Mouse (Mus musculus): ENCODE results near the gene Rnasek. TPM values are rescaled to one million over a fixed set of nuclear protein-coding genes. Genes with fewer than 3 reads are reported as not detected.

Rnasek gene
- polyA plus RNA-seq, 1 experiment = 485 TPM

- TF ChIP-seq CTCF (conservative IDR thresholded peaks at IDR 0.05; ENCODE audit: insufficient read depth, insufficient read length, low read depth, low read length) = peak; percentile 90
- no peak for TF ChIP-seq POLR2A (IDR thresholded peaks at IDR 0.05; ENCODE audit: low read depth, low read length)
- peak; percentile 93 for DNase-seq
- Histone ChIP-seq H3K4me1 (ENCODE audit: control insufficient read depth, insufficient read depth, low read length) (0 out of 2 replicates have a peak, but pooled peaks cover 2% of the 10 kb centered on the region), H3K27ac (ENCODE audit: insufficient read depth, low read depth, low read length) (no peak overlapping the region), H3K27me3 (replicated peaks; ENCODE audit: control insufficient read depth, insufficient read depth, low read length) (no peaks in the 10 kb centered on the region), H3K4me3 (ENCODE audit: insufficient read depth, low read depth, low read length) (no peak overlapping the region), H3K36me3 (ENCODE audit: control insufficient read depth, insufficient read depth, low read length) (no peaks in the 10 kb centered on the region)
- WGBS = 44% methylated on average over 5 of the region's 5 CpGs
Observed at GRCm38 (mm10) chr11:70201691-70202090, 38.0 kb downstream of the Rnasek start.

GRCm38 (mm10) chr11:70200036-70200608 lies 39.5 kb downstream of the Rnasek start:
- no peaks in the 10 kb centered on the region for H3K27me3 ChIP-seq (replicated peaks; ENCODE audit: control insufficient read depth, insufficient read depth, low read length)
- peak overlapping the region; percentile 54; the same call in 1 of the 2 replicates for H3K27ac ChIP-seq (ENCODE audit: insufficient read depth, low read depth, low read length)
- H3K4me3 ChIP-seq (ENCODE audit: insufficient read depth, low read depth, low read length) = no peak overlapping the region
- TF ChIP-seq POLR2A (IDR thresholded peaks at IDR 0.05; ENCODE audit: low read depth, low read length) (no peak), CTCF (conservative IDR thresholded peaks at IDR 0.05; ENCODE audit: insufficient read depth, insufficient read length, low read depth, low read length) (no peak)
- 0 out of 2 replicates have a peak, but pooled peaks cover 2% of the 10 kb centered on the region for H3K4me1 ChIP-seq (ENCODE audit: control insufficient read depth, insufficient read depth, low read length)
- DNase-seq = peak; percentile 38
- no peaks in the 10 kb centered on the region for H3K36me3 ChIP-seq (ENCODE audit: control insufficient read depth, insufficient read depth, low read length)
- 54% methylated on average over 5 of the region's 5 CpGs for WGBS

GRCm38 (mm10) chr11:70199107-70199506 lies 40.5 kb downstream of the Rnasek start:
- H3K36me3 ChIP-seq (ENCODE audit: control insufficient read depth, insufficient read depth, low read length) = no peaks in the 10 kb centered on the region
- H3K27ac ChIP-seq (ENCODE audit: insufficient read depth, low read depth, low read length) = peak overlapping the region; percentile 54; the same call in 1 of the 2 replicates
- TF ChIP-seq CTCF (conservative IDR thresholded peaks at IDR 0.05; ENCODE audit: insufficient read depth, insufficient read length, low read depth, low read length) (no peak), POLR2A (IDR thresholded peaks at IDR 0.05; ENCODE audit: low read depth, low read length) (no peak)
- DNase-seq = no peak
- peaks cover 4% of the 10 kb centered on the region; the same call in 1 of the 2 replicates for H3K4me1 ChIP-seq (ENCODE audit: control insufficient read depth, insufficient read depth, low read length)
- H3K4me3 ChIP-seq (ENCODE audit: insufficient read depth, low read depth, low read length) = no peak overlapping the region
- 74% methylated on average over 8 of the region's 8 CpGs for WGBS
- no peaks in the 10 kb centered on the region for H3K27me3 ChIP-seq (replicated peaks; ENCODE audit: control insufficient read depth, insufficient read depth, low read length)

GRCm38 (mm10) chr11:70198332-70198731 lies 41.3 kb downstream of the Rnasek start:
- Histone ChIP-seq H3K36me3 (ENCODE audit: control insufficient read depth, insufficient read depth, low read length) (no peaks in the 10 kb centered on the region), H3K4me3 (ENCODE audit: insufficient read depth, low read depth, low read length) (no peak overlapping the region), H3K27ac (ENCODE audit: insufficient read depth, low read depth, low read length) (no peak overlapping the region), H3K27me3 (replicated peaks; ENCODE audit: control insufficient read depth, insufficient read depth, low read length) (no peaks in the 10 kb centered on the region), H3K4me1 (ENCODE audit: control insufficient read depth, insufficient read depth, low read length) (peaks cover 10% of the 10 kb centered on the region; the same call in 1 of the 2 replicates)
- no peak for TF ChIP-seq POLR2A (IDR thresholded peaks at IDR 0.05; ENCODE audit: low read depth, low read length)
- TF ChIP-seq CTCF (conservative IDR thresholded peaks at IDR 0.05; ENCODE audit: insufficient read depth, insufficient read length, low read depth, low read length) = no peak
- DNase-seq = no peak
- WGBS = 78% methylated on average over 3 of the region's 3 CpGs

DNA sequence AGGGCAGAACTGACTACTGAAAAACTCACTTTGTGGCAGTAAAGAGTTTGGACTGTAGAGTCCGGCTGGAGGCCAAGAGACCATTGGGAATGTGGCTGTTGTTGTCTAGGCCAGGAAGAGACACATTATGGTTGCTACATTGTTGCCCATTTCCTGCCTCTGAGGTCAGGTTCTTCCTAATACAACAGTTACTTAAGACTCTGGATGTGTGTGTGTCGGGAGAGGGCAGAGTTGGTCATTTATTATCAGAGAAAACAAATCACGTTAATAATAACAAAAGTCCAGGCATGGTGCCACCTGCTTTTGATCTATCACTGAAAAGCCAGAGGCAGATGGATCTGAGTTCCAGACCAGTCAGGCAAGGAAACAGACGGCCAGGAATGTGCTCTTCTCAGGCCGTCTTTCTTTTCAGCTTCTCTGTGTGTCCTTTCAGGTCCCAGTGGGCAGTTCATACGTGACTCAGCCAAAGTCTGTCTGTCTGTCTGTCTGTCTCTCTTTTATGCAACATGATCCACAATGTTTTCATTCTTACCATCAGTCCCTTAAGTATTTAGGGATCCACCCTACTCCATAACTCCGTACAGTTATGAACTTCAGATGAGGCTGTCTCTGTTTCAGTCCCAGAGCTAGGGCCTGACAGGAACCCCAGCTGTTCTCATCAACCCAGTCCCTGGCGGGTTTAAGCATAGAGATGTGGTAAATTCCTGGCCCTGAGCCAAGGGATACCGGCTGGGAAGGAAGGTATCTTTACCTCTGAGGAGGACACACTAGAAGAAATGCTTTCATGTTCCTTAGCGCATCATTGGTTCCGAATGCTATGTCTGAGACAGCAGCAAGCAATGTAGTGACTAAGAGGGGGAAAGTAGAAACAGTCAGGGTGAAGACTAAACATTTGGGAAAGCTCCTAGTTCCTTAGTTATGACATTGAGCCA lies 46.0 kb downstream of the Rnasek start:
- no peak overlapping the region for H3K4me3 ChIP-seq (ENCODE audit: insufficient read depth, low read depth, low read length)
- H3K27ac ChIP-seq (ENCODE audit: insufficient read depth, low read depth, low read length) = peak overlapping the region; percentile 62; the same call in 1 of the 2 replicates
- no peaks in the 10 kb centered on the region for H3K36me3 ChIP-seq (ENCODE audit: control insufficient read depth, insufficient read depth, low read length)
- TF ChIP-seq CTCF (conservative IDR thresholded peaks at IDR 0.05; ENCODE audit: insufficient read depth, insufficient read length, low read depth, low read length) (no peak), POLR2A (IDR thresholded peaks at IDR 0.05; ENCODE audit: low read depth, low read length) (no peak)
- no peaks in the 10 kb centered on the region for H3K27me3 ChIP-seq (replicated peaks; ENCODE audit: control insufficient read depth, insufficient read depth, low read length)
- H3K4me1 ChIP-seq (ENCODE audit: control insufficient read depth, insufficient read depth, low read length) = peaks cover 12% of the 10 kb centered on the region; the same call in 1 of the 2 replicates
- peak; percentile 78 for DNase-seq
- 37% methylated on average over 11 of the region's 11 CpGs for WGBS

GRCm38 (mm10) chr11:70192157-70192556 lies 47.5 kb downstream of the Rnasek start:
- WGBS = 86% methylated on average over 4 of the region's 4 CpGs
- no peak overlapping the region for H3K27ac ChIP-seq (ENCODE audit: insufficient read depth, low read depth, low read length)
- H3K36me3 ChIP-seq (ENCODE audit: control insufficient read depth, insufficient read depth, low read length) = no peaks in the 10 kb centered on the region
- no peak for DNase-seq
- TF ChIP-seq POLR2A (IDR thresholded peaks at IDR 0.05; ENCODE audit: low read depth, low read length) = no peak
- TF ChIP-seq CTCF (conservative IDR thresholded peaks at IDR 0.05; ENCODE audit: insufficient read depth, insufficient read length, low read depth, low read length) = no peak
- no peaks in the 10 kb centered on the region for H3K27me3 ChIP-seq (replicated peaks; ENCODE audit: control insufficient read depth, insufficient read depth, low read length)
- H3K4me1 ChIP-seq (ENCODE audit: control insufficient read depth, insufficient read depth, low read length) = peaks cover 12% of the 10 kb centered on the region; the same call in 1 of the 2 replicates
- no peak overlapping the region for H3K4me3 ChIP-seq (ENCODE audit: insufficient read depth, low read depth, low read length)

GRCm38 (mm10) chr11:70191188-70191587 lies 48.5 kb downstream of the Rnasek start:
- no peak for TF ChIP-seq POLR2A (IDR thresholded peaks at IDR 0.05; ENCODE audit: low read depth, low read length)
- TF ChIP-seq CTCF (conservative IDR thresholded peaks at IDR 0.05; ENCODE audit: insufficient read depth, insufficient read length, low read depth, low read length) = no peak
- H3K36me3 ChIP-seq (ENCODE audit: control insufficient read depth, insufficient read depth, low read length) = no peaks in the 10 kb centered on the region
- peaks cover 12% of the 10 kb centered on the region; the same call in 1 of the 2 replicates for H3K4me1 ChIP-seq (ENCODE audit: control insufficient read depth, insufficient read depth, low read length)
- no peak overlapping the region for H3K27ac ChIP-seq (ENCODE audit: insufficient read depth, low read depth, low read length)
- DNase-seq = no peak
- no peaks in the 10 kb centered on the region for H3K27me3 ChIP-seq (replicated peaks; ENCODE audit: control insufficient read depth, insufficient read depth, low read length)
- WGBS = 87% methylated on average over 6 of the region's 6 CpGs
- H3K4me3 ChIP-seq (ENCODE audit: insufficient read depth, low read depth, low read length) = no peak overlapping the region
